Mouse (Mus musculus) bone marrow macrophage, adult 2 months (primary cell): ENCODE measurements around the gene Sctr.

ENCODE experiments used
- CTCF ChIP-seq: IDR thresholded peaks from 2 replicates; pipeline ENCODE4 v1.5.1; 2012; ENCODE audit warnings: low read depth, mild to moderate bottlenecking, low read length, moderate library complexity
- POLR2A ChIP-seq: IDR thresholded peaks from 2 replicates; pipeline ENCODE4 v1.6.1; 2012; ENCODE audit warnings: mild to moderate bottlenecking, low read depth, low read length, borderline replicate concordance

DNA sequence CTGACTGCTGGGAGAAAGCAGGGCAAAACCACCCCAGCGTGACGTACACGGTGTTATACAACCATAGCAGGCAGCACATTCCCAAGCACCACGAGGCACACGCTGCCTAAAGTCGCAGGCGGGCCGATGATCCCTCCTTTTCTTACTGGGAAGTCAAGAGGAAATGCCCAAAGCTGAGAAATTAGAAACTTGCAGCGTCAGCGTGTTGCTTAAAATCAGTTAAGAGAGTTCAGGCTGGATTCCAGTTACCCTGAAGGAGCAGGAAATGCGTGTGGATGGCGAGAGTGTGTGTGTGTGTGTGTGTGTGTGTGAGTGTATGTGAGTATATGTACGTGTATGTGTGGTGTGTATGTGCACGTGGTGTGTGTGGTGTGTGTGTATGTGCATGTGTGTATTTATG lies 50.4 kb downstream of the Sctr start:
- TF ChIP-seq POLR2A, result no peak
- no peak for TF ChIP-seq CTCF
